ENCODE assay signal across 12 mouse cellular contexts in the genomic region with DNA sequence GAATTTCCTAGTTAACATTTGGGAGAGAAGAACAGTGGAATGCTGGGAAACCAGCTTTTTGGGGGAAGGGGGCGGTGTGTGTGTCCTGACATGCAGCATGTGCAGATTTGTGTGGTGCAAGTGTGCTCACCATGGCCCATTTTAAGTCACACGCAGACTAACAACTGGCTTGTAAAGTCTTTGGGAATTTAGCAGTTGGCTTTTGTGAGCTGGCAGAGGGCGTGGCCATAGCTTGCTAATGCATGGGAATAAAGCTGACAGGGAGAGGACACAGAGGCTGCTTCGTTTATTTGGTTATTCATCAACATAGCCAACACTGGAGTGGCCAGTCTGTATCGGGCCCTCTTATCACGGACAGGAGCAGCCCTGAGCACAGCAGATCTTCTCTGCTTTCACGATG.
DNase-seq lines count a peak whose midpoint lies in the region; ATAC-seq and TF ChIP-seq lines count a peak whose summit lies in the region.
"Had no signal": no experiment of that assay in that cellular context is flagged by ENCODE, and none has a peak within 500 bp of the region (broad histone marks: within the 10 kb centered on the region; RNA-seq: fewer than 3 reads in every experiment).

No protein-coding gene starts in this region.

- H3K36me3 ChIP-seq in intestine, postnatal 0 days (ENCODE audit: control insufficient read depth, insufficient read depth) = no peaks in the 10 kb centered on the region
- no peaks in the 10 kb centered on the region for H3K36me3 ChIP-seq in limb, embryonic 13.5 days
- H3K36me3 ChIP-seq: forebrain, embryonic 15.5 days had no signal

- intact Hi-C loops in left cerebral cortex, adult 2 months (cut with DNase I) = no loop called here
- intact Hi-C loops in left cerebral cortex, postnatal 10 days (cut with DNase I) = no loop called here

- TF ChIP-seq CTCF in left cerebral cortex, adult 2 months (IDR thresholded peaks at IDR 0.05) = no peak
- no peak for TF ChIP-seq CTCF in intestine, postnatal 0 days (IDR thresholded peaks at IDR 0.05; ENCODE audit: low read depth)

- no peak overlapping the region for H3K4me3 ChIP-seq in left cerebral cortex, adult 2 months
- no peak overlapping the region for H3K4me3 ChIP-seq in intestine, postnatal 0 days (ENCODE audit: low read depth, low read length)
- no peak overlapping the region for H3K4me3 ChIP-seq in limb, embryonic 13.5 days
- H3K4me3 ChIP-seq: forebrain, embryonic 15.5 days; midbrain, embryonic 13.5 days had no signal

- no peaks in the 10 kb centered on the region for H3K27me3 ChIP-seq in intestine, postnatal 0 days (replicated peaks; ENCODE audit: control insufficient read depth, insufficient read depth, low read length)
- H3K27me3 ChIP-seq in limb, embryonic 13.5 days = no peaks in the 10 kb centered on the region
- H3K27me3 ChIP-seq: CH12.LX; forebrain, embryonic 15.5 days; midbrain, embryonic 13.5 days had no signal

- no peaks in the 10 kb centered on the region for H3K4me1 ChIP-seq in intestine, postnatal 0 days (replicated peaks; ENCODE audit: control insufficient read depth, insufficient read depth, low read length)
- peaks cover 15% of the 10 kb centered on the region for H3K4me1 ChIP-seq in limb, embryonic 13.5 days
- H3K4me1 ChIP-seq: forebrain, embryonic 15.5 days had no signal

- no peaks in the 10 kb centered on the region for H3K9me3 ChIP-seq in intestine, postnatal 0 days (ENCODE audit: control insufficient read depth)
- no peaks in the 10 kb centered on the region for H3K9me3 ChIP-seq in limb, embryonic 13.5 days
- H3K9me3 ChIP-seq: forebrain, embryonic 15.5 days; midbrain, embryonic 13.5 days had no signal

- no peak for DNase-seq in left cerebral cortex, adult 2 months (ENCODE audit: extremely low spot score in 1 of 2, low spot score in 2 of 2)
- DNase-seq in left cerebral cortex, postnatal 10 days (ENCODE audit: extremely low spot score in 1 of 2, low spot score in 2 of 2) = no peak
- DNase-seq in brain, adult 2 months (ENCODE audit: low read depth, low spot score) = peak; percentile 40
- DNase-seq in cerebellum, postnatal 4 days (ENCODE audit: low spot score in 2 of 2) = no peak
- DNase-seq in embryo, embryonic 11 days = no peak

- H3K27ac ChIP-seq in left cerebral cortex, adult 2 months = peak overlapping the region; percentile 30
- no peak overlapping the region for H3K27ac ChIP-seq in intestine, postnatal 0 days (ENCODE audit: low read depth, low read length)
- no peak overlapping the region; the same call in 1 of the 2 replicates for H3K27ac ChIP-seq in limb, embryonic 13.5 days
- H3K27ac ChIP-seq: forebrain, embryonic 15.5 days; midbrain, embryonic 13.5 days had no signal

- no peak overlapping the region for H3K9ac ChIP-seq in intestine, postnatal 0 days (ENCODE audit: low read depth, low read length)
- no peak overlapping the region for H3K9ac ChIP-seq in limb, embryonic 13.5 days
- H3K9ac ChIP-seq: forebrain, embryonic 15.5 days; midbrain, embryonic 13.5 days had no signal

- no peak for ATAC-seq in intestine, postnatal 0 days
- peak; percentile 64; the same call in 1 of the 2 replicates for ATAC-seq in limb, embryonic 13.5 days (ENCODE audit: low FRiP score, low read depth)
- ATAC-seq in megakaryocyte-erythroid progenitor cell, adult 5-6 weeks (replicated peaks; ENCODE audit: low FRiP score, low TSS enrichment, poor library complexity, severe bottlenecking) = no peak
- ATAC-seq: forebrain, embryonic 15.5 days; inflammation-experienced regulatory T-cells, adult 6 months; midbrain, embryonic 13.5 days had no signal

- 32% methylated on average over 7 of the region's 7 CpGs for WGBS in intestine, postnatal 0 days
- 58% methylated on average over 7 of the region's 7 CpGs for WGBS in limb, embryonic 13.5 days

- H3K4me2 ChIP-seq in intestine, postnatal 0 days (replicated peaks; ENCODE audit: low read depth) = peak overlapping the region; percentile 46
- H3K4me2 ChIP-seq in limb, embryonic 13.5 days (replicated peaks) = peak overlapping the region; percentile 12
- H3K4me2 ChIP-seq: forebrain, embryonic 15.5 days; midbrain, embryonic 13.5 days had no signal
